Mouse (Mus musculus): Measurements from ENCODE around the gene Fcho1.

- no peak for TF ChIP-seq CTCF (IDR thresholded peaks at IDR 0.05; ENCODE audit: low read depth)
- TF ChIP-seq EP300 (IDR thresholded peaks at IDR 0.05; ENCODE audit: low read depth): 0 out of 2 replicates have a peak, but pooled peaks have one; percentile 20
Measured at GRCm38 (mm10) chr8:71680471-71680870, 45.0 kb downstream of the Fcho1 start.
